Mouse (Mus musculus) megakaryocyte progenitor cell, adult 5-6 weeks (primary cell): Measurements from ENCODE around the gene Gm281. TPM values are rescaled to one million over a fixed set of nuclear protein-coding genes. Genes with fewer than 3 reads are reported as not detected.
"Not testable (repeated sequence)": the region's sequence is repeated elsewhere in the genome, so short reads cannot be mapped to it uniquely, and the experiment has no call there.

Experiments used
- ATAC-seq: replicated peaks from 2 replicates; pipeline ENCODE4 v1.8.0; 2016; ENCODE audit warnings: mild to moderate bottlenecking, moderate TSS enrichment, inconsistent platforms; ENCODE audit not compliant: poor library complexity
- total RNA-seq, 2 experiments: library from RNA; stranded (forward) in 1 of 2; stranded (reverse) in 1 of 2; fragments of 157-497, 149-512 nt in 1 of 2; fragments of 200-1000 nt in 1 of 2; gene quantifications; 2 replicates each; pipeline versions ENCODE4 v1.2.3 to v1.2.4; 2015 to 2017

The Gm281 gene
- not detected in 2 replicates for total RNA-seq (2015)
- total RNA-seq (2017), result not detected in 2 replicates

GRCm38 (mm10) chr14:13914387-13915082 is at the start of gene Gm281:
Gm281 (minus strand) TSS chr14:13914478.
- ATAC-seq, result no peak

- no peak for ATAC-seq
Measured at GRCm38 (mm10) chr14:13963527-13963926, 49.2 kb upstream of the Gm281 start.

GRCm38 (mm10) chr14:13962476-13962875 is 48.2 kb upstream of the Gm281 start:
- peak; percentile 35 for ATAC-seq

- peak; percentile 26 for ATAC-seq
Measured at GRCm38 (mm10) chr14:13961401-13962112, 47.3 kb upstream of the Gm281 start, which contains the start of the genes Atxn7 and Thoc7. Atxn7 (plus strand) TSS chr14:13961440. Thoc7 (minus strand) TSS chr14:13961852.

- peak; percentile 58 for ATAC-seq
Measured at GRCm38 (mm10) chr14:13960482-13961325, 46.4 kb upstream of the Gm281 start.

GRCm38 (mm10) chr14:13960079-13960478 is 45.8 kb upstream of the Gm281 start:
- peak; percentile 53 for ATAC-seq

GRCm38 (mm10) chr14:13952151-13952550 is 37.9 kb upstream of the Gm281 start:
- ATAC-seq, result not testable (repeated sequence)

- peak; percentile 98 for ATAC-seq
Measured at GRCm38 (mm10) chr14:13950401-13950800, 36.1 kb upstream of the Gm281 start.

- no peak for ATAC-seq
Measured at GRCm38 (mm10) chr14:13948345-13948744, 34.1 kb upstream of the Gm281 start.

- ATAC-seq, result no peak
Measured at GRCm38 (mm10) chr14:13944686-13945085, 30.4 kb upstream of the Gm281 start.

GRCm38 (mm10) chr14:13934052-13934371 is 19.7 kb upstream of the Gm281 start:
- peak; percentile 60 for ATAC-seq

- peak; percentile 75 for ATAC-seq
Measured at GRCm38 (mm10) chr14:13933290-13934051, 19.2 kb upstream of the Gm281 start.

- ATAC-seq, result peak; percentile 99
Measured at GRCm38 (mm10) chr14:13917630-13918029, 3.4 kb upstream of the Gm281 start.

GRCm38 (mm10) chr14:13917208-13917607 is 2.9 kb upstream of the Gm281 start:
- no peak for ATAC-seq

GRCm38 (mm10) chr14:13915207-13915606 is 929 bp upstream of the Gm281 start:
- no peak for ATAC-seq

GRCm38 (mm10) chr14:13910148-13910547 is 4.1 kb downstream of the Gm281 start:
- ATAC-seq, result no peak

- no peak for ATAC-seq
Measured at GRCm38 (mm10) chr14:13907145-13907544, 7.1 kb downstream of the Gm281 start.

GRCm38 (mm10) chr14:13906461-13906860 is 7.8 kb downstream of the Gm281 start:
- no peak; the same call in 1 of the 2 replicates for ATAC-seq

- peak; percentile 96 for ATAC-seq
Measured at GRCm38 (mm10) chr14:13901611-13902067, 12.6 kb downstream of the Gm281 start.

GRCm38 (mm10) chr14:13895198-13895597 is 19.1 kb downstream of the Gm281 start:
- ATAC-seq, result no peak
